Mouse (Mus musculus) MN1 (cell line): ENCODE results near the gene Pirt.

Experiments used
- DNase-seq: peaks from one replicate; pipeline ENCODE4 v3.0.0-alpha.2; 2016; ENCODE audit warnings: low spot score

The Pirt gene

GRCm38 (mm10) chr11:66946521-66946920, 34.7 kb downstream of the Pirt start:
- DNase-seq = no peak

GRCm38 (mm10) chr11:66946922-66947321, 35.1 kb downstream of the Pirt start:
- DNase-seq = no peak

GRCm38 (mm10) chr11:66956303-66956702, 44.5 kb downstream of the Pirt start, which contains the start of gene Tmem238l:
TSS of gene Tmem238l (plus strand) at chr11:66956638.
- DNase-seq = no peak

GRCm38 (mm10) chr11:66960797-66961196, 49.0 kb downstream of the Pirt start:
- DNase-seq = no peak

GRCm38 (mm10) chr11:66961447-66962176, 49.8 kb downstream of the Pirt start:
- no peak for DNase-seq

- DNase-seq = no peak
These were observed 51.7 kb downstream of the Pirt start for GRCm38 (mm10) chr11:66963462-66963861.

GRCm38 (mm10) chr11:66966500-66967116, 54.8 kb downstream of the Pirt start:
- DNase-seq = no peak

GRCm38 (mm10) chr11:66968575-66968974, 56.8 kb downstream of the Pirt start:
- no peak for DNase-seq

- no peak for DNase-seq
These were observed 61.7 kb downstream of the Pirt start for GRCm38 (mm10) chr11:66973507-66973906.

- no peak for DNase-seq
These were observed 64.0 kb downstream of the Pirt start for GRCm38 (mm10) chr11:66975606-66976330.
